Mouse (Mus musculus) liver, adult (tissue): ENCODE measurements around the gene Eif2d.

ENCODE experiments used
- GATA4 ChIP-seq: IDR thresholded peaks from 2 replicates; pipeline ENCODE4 v1.6.1; 2014; ENCODE audit warnings: mild to moderate bottlenecking, low read length; ENCODE audit not compliant: insufficient replicate concordance

Eif2d gene

GRCm38 (mm10) chr1:131223345-131223744, 70.4 kb downstream of the Eif2d start:
- no peak for TF ChIP-seq GATA4

- TF ChIP-seq GATA4, result no peak
Measured at GRCm38 (mm10) chr1:131224848-131225471, 72.0 kb downstream of the Eif2d start.

- no peak for TF ChIP-seq GATA4
Measured at GRCm38 (mm10) chr1:131228225-131228624, 75.2 kb downstream of the Eif2d start.

- TF ChIP-seq GATA4, result no peak
Measured at GRCm38 (mm10) chr1:131228659-131229058, 75.7 kb downstream of the Eif2d start.

GRCm38 (mm10) chr1:131233527-131233926, 80.5 kb downstream of the Eif2d start:
- no peak for TF ChIP-seq GATA4

GRCm38 (mm10) chr1:131236077-131236476, 83.1 kb downstream of the Eif2d start:
- no peak for TF ChIP-seq GATA4
